Mouse (Mus musculus) midbrain, embryonic 14.5 days (tissue): ENCODE data around the gene Gm7137. TPM values are rescaled to one million over a fixed set of nuclear protein-coding genes. Genes with fewer than 3 reads are reported as not detected.

Experiments
- ATAC-seq: fragments of 200-750 bp; cut with Nextera tagmentation; 2 replicates; pipeline ENCODE4 v1.8.0; 2017; ENCODE audit warnings: moderate number of reproducible peaks, moderate library complexity; ENCODE audit not compliant: low FRiP score, low TSS enrichment
- DNase-seq: peaks from one replicate; pipeline ENCODE4 v3.0.0-alpha.2; 2015
- H3K27ac ChIP-seq: fragments of 300-500 bp; sonication (generic); replicated peaks from 2 replicates; pipeline ENCODE4 v1.5.1; 2014; ENCODE audit warnings: mild to moderate bottlenecking, low read depth, low read length, moderate library complexity
- H3K27me3 ChIP-seq: fragments of 300-500 bp; sonication (generic); 2 replicates; pipeline ENCODE4 v1.6.1; 2014; ENCODE audit warnings: low read length, control low read depth, mixed read lengths; ENCODE audit not compliant: control insufficient read depth, insufficient read depth
- H3K36me3 ChIP-seq: fragments of 300-500 bp; sonication (generic); 2 replicates; pipeline ENCODE4 v1.6.1; 2014; ENCODE audit warnings: low read length, control low read depth; ENCODE audit not compliant: control insufficient read depth, insufficient read depth
- H3K4me1 ChIP-seq: fragments of 300-500 bp; sonication (generic); 2 replicates; pipeline ENCODE4 v1.6.1; 2014; ENCODE audit warnings: mild to moderate bottlenecking, antibody characterized with exemption, low read length, control low read depth; ENCODE audit not compliant: control insufficient read depth, insufficient read depth
- H3K4me2 ChIP-seq: fragments of 300-500 bp; sonication (generic); 2 replicates; pipeline ENCODE4 v1.6.1; 2014; ENCODE audit warnings: mild to moderate bottlenecking, low read length, moderate library complexity
- H3K4me3 ChIP-seq: fragments of 300-500 bp; sonication (generic); replicated peaks from 2 replicates; pipeline ENCODE4 v1.5.1; 2014; ENCODE audit warnings: low read depth, low read length
- H3K9ac ChIP-seq: fragments of 300-500 bp; sonication (generic); replicated peaks from 2 replicates; pipeline ENCODE4 v1.6.1; 2014; ENCODE audit warnings: mild to moderate bottlenecking, low read length, moderate library complexity
- H3K9me3 ChIP-seq: fragments of 300-500 bp; sonication (generic); 2 replicates; pipeline ENCODE4 v1.6.1; 2016; ENCODE audit warnings: low read length, control low read depth, mixed read lengths; ENCODE audit not compliant: control insufficient read depth
- WGBS: fragments of 180-500 bp; shearing (Covaris S2); extraction: QIAGEN DNeasy Blood & Tissue Kit; methylation state at CpG from one replicate; pipeline ENCODE4 v1.1.7; 2014; 5-methylcytosine and 5-hydroxymethylcytosine counted together
- polyA plus RNA-seq: library from polyadenylated mRNA; unstranded; fragments of >200 nt; fragmentation: Nextera tagmentation; extraction: Ambion mirVana; gene quantifications from 2 replicates; pipeline ENCODE4 v1.2.1, GENCODE M21; 2014

The Gm7137 gene
- polyA plus RNA-seq, 1 experiment from 2014 or later, result not detected

DNA sequence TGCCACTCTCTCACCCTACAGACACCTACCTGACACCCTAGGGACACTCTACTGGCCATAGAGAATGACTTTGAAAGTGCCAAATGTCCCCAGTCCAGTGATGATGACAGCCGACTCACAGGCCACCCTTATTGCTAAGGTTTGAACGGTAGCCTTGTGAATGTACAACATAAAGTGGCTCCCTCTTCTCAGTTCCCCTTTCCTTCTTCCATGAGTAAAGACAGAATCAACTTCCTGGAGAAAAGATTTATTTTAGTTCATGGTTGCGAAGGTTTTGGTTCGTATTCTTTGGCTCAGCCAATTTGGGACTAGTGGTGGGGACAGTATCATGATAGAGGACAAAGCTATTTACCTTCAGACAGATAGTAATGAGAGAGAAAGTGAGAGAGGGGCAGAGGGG lies 49.1 kb downstream of the Gm7137 start:
- H3K4me3 ChIP-seq, result no peak overlapping the region
- H3K27me3 ChIP-seq, result no peaks in the 10 kb centered on the region
- ATAC-seq, result no peak
- H3K9me3 ChIP-seq, result no peaks in the 10 kb centered on the region
- no peak for DNase-seq
- 92% methylated on average over 4 of the region's 4 CpGs for WGBS
- no peaks in the 10 kb centered on the region for H3K36me3 ChIP-seq
- no peak overlapping the region for H3K4me2 ChIP-seq
- no peak overlapping the region for H3K27ac ChIP-seq
- no peaks in the 10 kb centered on the region for H3K4me1 ChIP-seq
- H3K9ac ChIP-seq, result no peak overlapping the region

Other genes with a start within 250 kb of the Gm7137 start
- gene Pttg1ip, start 206.5 kb downstream of the Gm7137 start, polyA plus RNA-seq, result 52.1 and 71.8 TPM in 2 replicates
- 253 and 287 TPM in 2 replicates for gene Sumo3, start 182.1 kb downstream of the Gm7137 start, polyA plus RNA-seq
- gene Gm49325, start 182.0 kb downstream of the Gm7137 start, polyA plus RNA-seq, result 16.3 TPM in 1 of 2 replicates, not detected in the other
- gene Ube2g2, start 165.9 kb downstream of the Gm7137 start, polyA plus RNA-seq, result 55.6 and 66.6 TPM in 2 replicates
- 0.88 and 1.3 TPM in 2 replicates for gene Tspear, start 101.6 kb downstream of the Gm7137 start, polyA plus RNA-seq
- not detected in 2 replicates for gene Gm19402, start 97.4 kb downstream of the Gm7137 start, polyA plus RNA-seq
- not detected in 2 replicates for gene Gm9508, start 91.0 kb downstream of the Gm7137 start, polyA plus RNA-seq
- gene Gm10272, start 81.6 kb downstream of the Gm7137 start, polyA plus RNA-seq, result not detected in 2 replicates
- not detected in 2 replicates for gene Gm10024, start 76.7 kb downstream of the Gm7137 start, polyA plus RNA-seq
- gene Gm10142, start 72.4 kb downstream of the Gm7137 start, polyA plus RNA-seq, result not detected in 2 replicates
- not detected in 2 replicates for gene Krtap12-1, start 67.6 kb downstream of the Gm7137 start, polyA plus RNA-seq
- not detected in 2 replicates for gene Gm10100, start 61.7 kb downstream of the Gm7137 start, polyA plus RNA-seq
- gene Gm18596, start 45.6 kb downstream of the Gm7137 start, polyA plus RNA-seq, result not detected in 2 replicates
- gene Gm9736, start 36.8 kb downstream of the Gm7137 start, polyA plus RNA-seq, result not detected in 2 replicates
- gene Gm3233, start 28.5 kb downstream of the Gm7137 start, polyA plus RNA-seq, result not detected in 2 replicates
- not detected in 2 replicates for gene Gm3238, start 16.9 kb downstream of the Gm7137 start, polyA plus RNA-seq
- not detected in 2 replicates for gene Gm7138, start 11.3 kb downstream of the Gm7137 start, polyA plus RNA-seq
- not detected in 2 replicates for gene Gm3250, start 5.7 kb downstream of the Gm7137 start, polyA plus RNA-seq
- not detected in 2 replicates for gene Gm9639, start 6.9 kb upstream of the Gm7137 start, polyA plus RNA-seq
- not detected in 2 replicates for gene Gm19668, start 10.9 kb upstream of the Gm7137 start, polyA plus RNA-seq
- gene Gm9507, start 23.6 kb upstream of the Gm7137 start, polyA plus RNA-seq, result not detected in 2 replicates
- not detected in 2 replicates for gene Gm2696, start 26.5 kb upstream of the Gm7137 start, polyA plus RNA-seq
- gene Krtap10-4, start 38.9 kb upstream of the Gm7137 start, polyA plus RNA-seq, result not detected in 2 replicates
- not detected in 2 replicates for gene Krtap10-10, start 47.7 kb upstream of the Gm7137 start, polyA plus RNA-seq
- not detected in 2 replicates for gene Gm36176, start 58.6 kb upstream of the Gm7137 start, polyA plus RNA-seq
- gene Gm10318, start 64.7 kb upstream of the Gm7137 start, polyA plus RNA-seq, result not detected in 2 replicates
- gene Gm3285, start 73.8 kb upstream of the Gm7137 start, polyA plus RNA-seq, result not detected in 2 replicates
- gene Lrrc3, start 114.3 kb upstream of the Gm7137 start, polyA plus RNA-seq, result 14.3 and 15.7 TPM in 2 replicates
- 3.6 TPM in 2 replicates for gene Trpm2, start 182.4 kb upstream of the Gm7137 start, polyA plus RNA-seq
- gene 1810043G02Rik, start 190.3 kb upstream of the Gm7137 start, polyA plus RNA-seq, result 41.0 and 45.3 TPM in 2 replicates
- 88.0 and 97.8 TPM in 2 replicates for gene Pfkl, start 221.9 kb upstream of the Gm7137 start, polyA plus RNA-seq